Mouse (Mus musculus) gastrocnemius, adult 8-10 months (tissue): Measurements from ENCODE around the gene Dstyk. TPM values are rescaled to one million over a fixed set of nuclear protein-coding genes. Genes with fewer than 3 reads are reported as not detected.

Source experiments
- DNase-seq, 2 experiments: peaks; one replicate each; pipeline ENCODE4 v3.0.0; 2022; ENCODE audit warnings: low spot score in 2 of 2
- total RNA-seq, 4 experiments: library from RNA; stranded (reverse); gene quantifications; 2 replicates each; pipeline ENCODE4 v1.2.4; 2022

Dstyk gene
- total RNA-seq, 4 experiments from 2014 or later = 7.7 to 11.2 (median 8.5) TPM

- DNase-seq = no peak
These were observed 92.4 kb downstream of the Dstyk start for GRCm38 (mm10) chr1:132509771-132510170.

GRCm38 (mm10) chr1:132511521-132511920 is 94.2 kb downstream of the Dstyk start:
- no peak for DNase-seq

GRCm38 (mm10) chr1:132512106-132512505 is 94.8 kb downstream of the Dstyk start:
- no peak for DNase-seq

GRCm38 (mm10) chr1:132515339-132515738 is 98.0 kb downstream of the Dstyk start:
- no peak for DNase-seq

Other genes with a start within 250 kb of the Dstyk start
- under 1 TPM in 1 of 4 experiments, not detected in 3; 0.19 TPM for gene Lemd1, start 226.1 kb upstream of the Dstyk start, total RNA-seq
- not detected for gene AC124108.1, start 226.1 kb upstream of the Dstyk start, total RNA-seq
- not detected for gene Gm10188, start 187.8 kb upstream of the Dstyk start, total RNA-seq
- under 1 TPM; 0.07 to 0.32 (median 0.17) TPM for gene Klhdc8a, start 118.9 kb upstream of the Dstyk start, total RNA-seq
- under 1 TPM; 0.45 to 0.94 (median 0.52) TPM for gene Nuak2, start 101.4 kb upstream of the Dstyk start, total RNA-seq
- 10 to 100 TPM; 38.8 to 60.0 (median 49.4) TPM for gene Tmcc2, start 26.3 kb upstream of the Dstyk start, total RNA-seq
- 10 to 100 TPM; 17.6 to 21.6 (median 19.1) TPM for gene Rbbp5, start 59.8 kb downstream of the Dstyk start, total RNA-seq
- gene Tmem81, start 88.7 kb downstream of the Dstyk start, total RNA-seq = 1 to 10 TPM; 1.2 to 1.9 (median 1.3) TPM
- not detected for gene Cntn2, start 125.7 kb downstream of the Dstyk start, total RNA-seq